Comparison of ENCODE assay signal across 9 mouse cellular contexts in the genomic region with DNA sequence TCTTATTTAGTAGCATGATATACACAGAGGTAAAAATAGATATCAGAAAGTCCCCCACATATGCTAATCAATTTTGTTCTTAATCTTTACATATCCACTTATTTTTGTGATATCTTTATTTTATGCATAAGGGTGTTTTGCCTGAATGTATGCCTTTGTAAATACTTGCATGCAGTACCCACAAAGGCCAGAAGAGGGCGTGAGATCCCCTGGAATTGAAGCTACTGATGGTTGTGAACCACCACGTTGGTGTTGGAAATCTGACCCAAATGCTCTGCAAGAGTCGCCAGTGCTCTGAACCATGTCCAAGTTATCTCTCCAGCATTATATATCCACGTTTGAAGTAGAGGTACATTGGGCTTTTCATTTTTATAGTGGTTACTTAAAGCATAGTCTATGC. TPM values are rescaled to one million over a fixed set of nuclear protein-coding genes. Genes with fewer than 3 reads are reported as not detected.
A peak's percentile ranks its signal among the peaks of the same experiment; 100 is the strongest.
DNase-seq lines count a peak whose midpoint lies in the region; ATAC-seq and TF ChIP-seq lines count a peak whose summit lies in the region.
"Had no signal": no experiment of that assay in that cellular context is flagged by ENCODE, and none has a peak within 500 bp of the region (broad histone marks: within the 10 kb centered on the region; RNA-seq: fewer than 3 reads in every experiment).

No protein-coding gene starts in this region.

- no peak overlapping the region for H3K27ac ChIP-seq in midbrain, postnatal 0 days (ENCODE audit: low read depth, low read length)
- no peak overlapping the region for H3K27ac ChIP-seq in midbrain, embryonic 15.5 days
- no peak overlapping the region for H3K27ac ChIP-seq in liver, embryonic 13.5 days
- no peak overlapping the region for H3K27ac ChIP-seq in heart, embryonic 11.5 days (ENCODE audit: low read depth, low read length)
- H3K27ac ChIP-seq: limb, embryonic 15.5 days had no signal

- no peaks in the 10 kb centered on the region for H3K4me1 ChIP-seq in midbrain, postnatal 0 days (ENCODE audit: insufficient read depth, low read length)
- no peaks in the 10 kb centered on the region for H3K4me1 ChIP-seq in midbrain, embryonic 15.5 days
- no peaks in the 10 kb centered on the region for H3K4me1 ChIP-seq in liver, embryonic 13.5 days (replicated peaks)
- H3K4me1 ChIP-seq in heart, embryonic 11.5 days (ENCODE audit: control insufficient read depth, insufficient read depth, low read length) = no peaks in the 10 kb centered on the region
- H3K4me1 ChIP-seq: limb, embryonic 15.5 days had no signal

- ATAC-seq in midbrain, postnatal 0 days (ENCODE audit: low FRiP score) = no peak
- no peak for ATAC-seq in midbrain, embryonic 15.5 days (replicated peaks)
- no peak for ATAC-seq in liver, embryonic 13.5 days (ENCODE audit: low read depth)
- ATAC-seq in heart, embryonic 11.5 days (replicated peaks; ENCODE audit: insufficient number of reproducible peaks, low FRiP score, low TSS enrichment) = no peak

- H3K36me3 ChIP-seq in midbrain, postnatal 0 days (ENCODE audit: insufficient read depth, low read length) = no peaks in the 10 kb centered on the region
- no peaks in the 10 kb centered on the region for H3K36me3 ChIP-seq in midbrain, embryonic 15.5 days (replicated peaks)
- no peaks in the 10 kb centered on the region for H3K36me3 ChIP-seq in liver, embryonic 13.5 days
- H3K36me3 ChIP-seq in heart, embryonic 11.5 days (ENCODE audit: control insufficient read depth, insufficient read depth, low read length) = no peaks in the 10 kb centered on the region
- H3K36me3 ChIP-seq: limb, embryonic 15.5 days had no signal

- no peaks in the 10 kb centered on the region for H3K9me3 ChIP-seq in midbrain, postnatal 0 days (ENCODE audit: low read length)
- H3K9me3 ChIP-seq in midbrain, embryonic 15.5 days = no peaks in the 10 kb centered on the region
- no peaks in the 10 kb centered on the region for H3K9me3 ChIP-seq in liver, embryonic 13.5 days (replicated peaks)
- H3K9me3 ChIP-seq in heart, embryonic 11.5 days (replicated peaks; ENCODE audit: control insufficient read depth, low read length) = no peaks in the 10 kb centered on the region
- H3K9me3 ChIP-seq: limb, embryonic 15.5 days had no signal

- H3K4me2 ChIP-seq in midbrain, postnatal 0 days (ENCODE audit: low read depth, low read length, poor library complexity, severe bottlenecking) = no peak overlapping the region
- no peak overlapping the region for H3K4me2 ChIP-seq in midbrain, embryonic 15.5 days
- H3K4me2 ChIP-seq in liver, embryonic 13.5 days = no peak overlapping the region
- no peak overlapping the region for H3K4me2 ChIP-seq in heart, embryonic 11.5 days
- H3K4me2 ChIP-seq: limb, embryonic 15.5 days had no signal

- WGBS in midbrain, postnatal 0 days = 31% methylated on average over 4 of the region's 4 CpGs
- WGBS in midbrain, embryonic 15.5 days = 31% methylated on average over 4 of the region's 4 CpGs
- 19% methylated on average over 4 of the region's 4 CpGs for WGBS in liver, embryonic 13.5 days (ENCODE audit: insufficient replicate concordance)
- WGBS in heart, embryonic 11.5 days (ENCODE audit: insufficient replicate concordance) = 28% methylated on average over 4 of the region's 4 CpGs

- no peak overlapping the region for H3K4me3 ChIP-seq in midbrain, postnatal 0 days (ENCODE audit: low read depth, low read length)
- H3K4me3 ChIP-seq in midbrain, embryonic 15.5 days = no peak overlapping the region
- H3K4me3 ChIP-seq in liver, embryonic 13.5 days (replicated peaks) = no peak overlapping the region
- no peak overlapping the region for H3K4me3 ChIP-seq in heart, embryonic 11.5 days (ENCODE audit: low read depth, low read length)
- H3K4me3 ChIP-seq: limb, embryonic 15.5 days had no signal

- DNase-seq in cerebellum, adult 9-10 months = peak; percentile 4
- no peak for DNase-seq in cerebellum, adult 9-11 months
- no peak for DNase-seq in midbrain, postnatal 0 days (ENCODE audit: low spot score)
- peak; percentile 15 for DNase-seq in liver, embryonic 13.5 days
- DNase-seq in thymus, postnatal 36 days = peak; percentile 13 to 16
- DNase-seq in cerebellum, adult 11 months = no peak

- H3K27me3 ChIP-seq in midbrain, postnatal 0 days (ENCODE audit: insufficient read depth, low read length) = no peaks in the 10 kb centered on the region
- no peaks in the 10 kb centered on the region for H3K27me3 ChIP-seq in midbrain, embryonic 15.5 days (replicated peaks)
- H3K27me3 ChIP-seq in liver, embryonic 13.5 days = no peaks in the 10 kb centered on the region
- H3K27me3 ChIP-seq in heart, embryonic 11.5 days (ENCODE audit: control insufficient read depth, insufficient read depth, low read length) = no peaks in the 10 kb centered on the region
- H3K27me3 ChIP-seq: limb, embryonic 15.5 days had no signal

- H3K9ac ChIP-seq in midbrain, postnatal 0 days (replicated peaks; ENCODE audit: low read length, poor library complexity, severe bottlenecking) = no peak overlapping the region
- H3K9ac ChIP-seq in midbrain, embryonic 15.5 days = no peak overlapping the region
- no peak overlapping the region for H3K9ac ChIP-seq in liver, embryonic 13.5 days
- no peak overlapping the region for H3K9ac ChIP-seq in heart, embryonic 11.5 days (ENCODE audit: low read depth, low read length)
- H3K9ac ChIP-seq: limb, embryonic 15.5 days had no signal

- peak; percentile 61 for TF ChIP-seq CTCF in midbrain, postnatal 0 days (IDR thresholded peaks at IDR 0.05)

RNA-seq across cellular contexts. Expression of gene Tnfrsf21, which starts 28.7 kb away (rescaled TPM):
- 94.6 and 110 TPM in 2 replicates for total RNA-seq in midbrain, postnatal 0 days (2014; rRNA removed)
- 74.5 and 74.6 TPM in 2 replicates for polyA plus RNA-seq in midbrain, postnatal 0 days (2015; fragmentation: Nextera tagmentation; extraction: Ambion mirVana)
- polyA plus RNA-seq in midbrain, embryonic 15.5 days (2015; fragmentation: Nextera tagmentation; extraction: Ambion mirVana) = 67.6 and 68.6 TPM in 2 replicates
- polyA plus RNA-seq in liver, embryonic 13.5 days (2015; fragmentation: Nextera tagmentation; extraction: Ambion mirVana) = 25.6 and 28.7 TPM in 2 replicates
- polyA plus RNA-seq in heart, embryonic 11.5 days (2014; fragmentation: Nextera tagmentation; extraction: Ambion mirVana) = 11.3 and 11.8 TPM in 2 replicates

Comparison
In these comparisons a context has a peak if more than half of its experiments do, and no peak if none do; other contexts are left out.
1. DNase-seq: peak in cerebellum, adult 9-10 months (single experiment), liver, embryonic 13.5 days (single experiment) and thymus, postnatal 36 days (2 of 2); none in cerebellum, adult 9-11 months (single experiment), midbrain, postnatal 0 days (single experiment) and cerebellum, adult 11 months (single experiment).